Mouse (Mus musculus): ENCODE results near the gene Cs.

DNA sequence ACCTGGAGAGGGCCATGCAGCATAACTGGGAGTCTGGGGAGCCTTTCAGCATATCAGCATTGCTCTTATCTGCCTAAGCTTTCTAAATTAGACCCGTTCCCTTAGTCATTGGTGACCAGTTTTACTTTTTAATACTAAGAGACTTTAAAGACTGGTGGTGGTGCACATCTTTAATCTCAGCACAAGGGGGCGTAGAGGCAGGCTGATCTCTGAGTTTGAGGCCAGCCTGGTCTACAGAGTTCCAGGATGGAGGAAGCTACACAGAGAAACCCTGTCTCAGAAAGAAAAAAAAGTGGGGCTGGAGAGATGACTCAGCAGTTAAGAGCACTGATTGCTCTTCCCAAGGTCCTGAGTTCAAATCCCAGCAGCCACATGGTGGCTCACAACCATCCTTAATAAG, 2.7 kb downstream of the Cs start:
- TF ChIP-seq CTCF (IDR thresholded peaks at IDR 0.05; ENCODE audit: insufficient read depth, low read length) (0 out of 2 replicates have a peak, but pooled peaks have one; percentile 27), POLR2A (IDR thresholded peaks at IDR 0.05; ENCODE audit: borderline replicate concordance, extremely low read depth, low read depth, low read length) (no peak)
